Mouse (Mus musculus): ENCODE measurements around the gene Rapgef4.

Gene Rapgef4

GRCm38 (mm10) chr2:71982868-71983597 is 2.0 kb downstream of the Rapgef4 start:
- no peak for DNase-seq (ENCODE audit: low spot score in 2 of 2)

GRCm38 (mm10) chr2:71985730-71986129 is 4.7 kb downstream of the Rapgef4 start:
- no peak for DNase-seq (ENCODE audit: low spot score in 2 of 2)

- no peak for DNase-seq (ENCODE audit: low spot score in 2 of 2)
Observed at GRCm38 (mm10) chr2:71986276-71986848, 5.3 kb downstream of the Rapgef4 start.

GRCm38 (mm10) chr2:71988572-71988971 is 7.5 kb downstream of the Rapgef4 start:
- DNase-seq (ENCODE audit: low spot score in 2 of 2) = no peak

- DNase-seq (ENCODE audit: low spot score in 2 of 2) = no peak
Observed at GRCm38 (mm10) chr2:71992129-71992528, 11.1 kb downstream of the Rapgef4 start.

GRCm38 (mm10) chr2:71993729-71994423 is 12.8 kb downstream of the Rapgef4 start:
- no peak for DNase-seq (ENCODE audit: low spot score in 2 of 2)

- no peak for DNase-seq (ENCODE audit: low spot score in 2 of 2)
Observed at GRCm38 (mm10) chr2:71998531-71998930, 17.5 kb downstream of the Rapgef4 start.

GRCm38 (mm10) chr2:72000102-72000501 is 19.1 kb downstream of the Rapgef4 start:
- DNase-seq (ENCODE audit: low spot score in 2 of 2) = no peak

- DNase-seq (ENCODE audit: low spot score in 2 of 2) = no peak
Observed at GRCm38 (mm10) chr2:72002843-72003370, 21.9 kb downstream of the Rapgef4 start.

GRCm38 (mm10) chr2:72003756-72004525 is 22.9 kb downstream of the Rapgef4 start:
- no peak for DNase-seq (ENCODE audit: low spot score in 2 of 2)

- DNase-seq (ENCODE audit: low spot score in 2 of 2) = no peak
Observed at GRCm38 (mm10) chr2:72005051-72005450, 24.0 kb downstream of the Rapgef4 start.

GRCm38 (mm10) chr2:72009446-72010218 is 28.6 kb downstream of the Rapgef4 start:
- no peak for DNase-seq (ENCODE audit: low spot score in 2 of 2)

GRCm38 (mm10) chr2:72015366-72015765 is 34.3 kb downstream of the Rapgef4 start:
- DNase-seq (ENCODE audit: low spot score in 2 of 2) = no peak

- DNase-seq (ENCODE audit: low spot score in 2 of 2) = no peak
Observed at GRCm38 (mm10) chr2:72016013-72016412, 35.0 kb downstream of the Rapgef4 start.

- DNase-seq (ENCODE audit: low spot score in 2 of 2) = no peak
Observed at GRCm38 (mm10) chr2:72017168-72017567, 36.1 kb downstream of the Rapgef4 start.

GRCm38 (mm10) chr2:72018736-72019135 is 37.7 kb downstream of the Rapgef4 start:
- DNase-seq (ENCODE audit: low spot score in 2 of 2) = no peak

GRCm38 (mm10) chr2:72020755-72021154 is 39.7 kb downstream of the Rapgef4 start:
- DNase-seq (ENCODE audit: low spot score in 2 of 2) = no peak

- no peak for DNase-seq (ENCODE audit: low spot score in 2 of 2)
Observed at GRCm38 (mm10) chr2:72021440-72021839, 40.4 kb downstream of the Rapgef4 start.

GRCm38 (mm10) chr2:72021845-72022244 is 40.8 kb downstream of the Rapgef4 start:
- DNase-seq (ENCODE audit: low spot score in 2 of 2) = no peak

GRCm38 (mm10) chr2:72023791-72024190 is 42.8 kb downstream of the Rapgef4 start:
- DNase-seq (ENCODE audit: low spot score in 2 of 2) = no peak

- DNase-seq (ENCODE audit: low spot score in 2 of 2) = no peak
Observed at GRCm38 (mm10) chr2:72025660-72026059, 44.6 kb downstream of the Rapgef4 start.
